Mouse (Mus musculus) spleen, adult 2 months (tissue): Measurements from ENCODE around the gene Eme2.

ENCODE experiments used
- CTCF ChIP-seq: fragments of 200-500 bp; IDR thresholded peaks from 2 replicates; pipeline ENCODE4 v1.5.1; 2011; ENCODE audit warnings: mild to moderate bottlenecking, inconsistent platforms; ENCODE audit not compliant: insufficient read depth, insufficient read length, insufficient replicate concordance; ENCODE audit errors: extremely low read depth
- POLR2A ChIP-seq: fragments of 200-500 bp; IDR thresholded peaks from 2 replicates; pipeline ENCODE4 v1.6.1; 2011; ENCODE audit warnings: low read depth, low read length, inconsistent platforms

DNA sequence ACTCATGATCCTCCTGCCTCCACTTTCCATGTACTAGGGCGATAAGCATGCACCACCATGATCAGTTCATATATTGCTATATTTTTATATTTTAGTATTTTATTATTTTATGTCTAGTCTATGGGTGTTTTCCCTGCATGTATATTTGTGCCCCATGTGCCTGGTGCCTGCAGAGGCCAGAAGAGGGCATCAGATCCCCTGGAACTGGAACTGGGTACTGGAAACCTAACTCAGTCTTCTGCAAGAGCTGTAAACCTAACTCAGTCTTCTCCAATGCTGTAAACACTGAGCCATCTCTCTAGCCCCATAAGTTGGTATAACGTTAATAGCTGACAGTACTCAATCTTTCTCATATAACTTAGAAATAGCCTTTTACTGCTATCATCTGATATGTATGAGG lies 52.3 kb downstream of the Eme2 start:
- TF ChIP-seq CTCF (no peak), POLR2A (no peak)
